In genomic region chr10:4974246-4974645, GRCm38 (mm10) we compare ENCODE assay signal across 27 mouse cellular contexts.
"Had no signal": no experiment of that assay in that cellular context is flagged by ENCODE, and none has a peak within 500 bp of the region (broad histone marks: within the 10 kb centered on the region; RNA-seq: fewer than 3 reads in every experiment).

No protein-coding gene starts in this region.

- H3K4me3 ChIP-seq: gastrocnemius, adult 2 months; heart, embryonic 10.5 days; heart, embryonic 12.5 days; hindbrain, embryonic 10.5 days; hindbrain, embryonic 12.5 days; intestine, embryonic 15.5 days; layer of hippocampus, adult 2 months; left cerebral cortex, adult 2 months; limb, embryonic 10.5 days; limb, embryonic 12.5 days; liver, embryonic 12.5 days had no signal

- H3K27ac ChIP-seq: gastrocnemius, adult 2 months; heart, embryonic 10.5 days; hindbrain, embryonic 10.5 days; hindbrain, embryonic 12.5 days; hindbrain, embryonic 14.5 days; intestine, embryonic 15.5 days; layer of hippocampus, adult 2 months; left cerebral cortex, adult 2 months; limb, embryonic 10.5 days; limb, embryonic 12.5 days; liver, embryonic 12.5 days; liver, embryonic 14.5 days had no signal

- H3K4me1 ChIP-seq: heart, embryonic 10.5 days; heart, embryonic 12.5 days; hindbrain, embryonic 10.5 days; hindbrain, embryonic 12.5 days; intestine, embryonic 15.5 days; limb, embryonic 10.5 days; liver, embryonic 12.5 days had no signal

- H3K4me2 ChIP-seq: heart, embryonic 12.5 days; hindbrain, embryonic 12.5 days; hindbrain, embryonic 14.5 days; intestine, embryonic 15.5 days; limb, embryonic 12.5 days; liver, embryonic 12.5 days had no signal

- H3K9me3 ChIP-seq: heart, embryonic 10.5 days; heart, embryonic 12.5 days; hindbrain, embryonic 10.5 days; hindbrain, embryonic 12.5 days; intestine, embryonic 15.5 days; limb, embryonic 10.5 days; limb, embryonic 12.5 days; liver, embryonic 12.5 days had no signal

- ATAC-seq: hindbrain, embryonic 16.5 days; inflammation-experienced regulatory T-cells, adult 6 months; intestine, embryonic 15.5 days; intestine, postnatal 0 days; liver, embryonic 12.5 days had no signal

- H3K36me3 ChIP-seq: heart, embryonic 10.5 days; heart, embryonic 12.5 days; hindbrain, embryonic 10.5 days; hindbrain, embryonic 12.5 days; intestine, embryonic 15.5 days; limb, embryonic 10.5 days; limb, embryonic 12.5 days; liver, embryonic 12.5 days had no signal

- H3K9ac ChIP-seq: heart, embryonic 12.5 days; hindbrain, embryonic 12.5 days; hindbrain, embryonic 14.5 days; intestine, embryonic 15.5 days; limb, embryonic 12.5 days; liver, embryonic 12.5 days; liver, embryonic 14.5 days had no signal

- H3K27me3 ChIP-seq: heart, embryonic 12.5 days; hindbrain, embryonic 12.5 days; intestine, embryonic 15.5 days; limb, embryonic 12.5 days; liver, embryonic 12.5 days had no signal

- DNase-seq: gastrocnemius, adult 2 months; gastrocnemius, postnatal 10 days; gastrocnemius, postnatal 25 days; heart, adult 18-20 months; heart, postnatal 10 days; heart, postnatal 4 days; kidney, adult 18-20 months; kidney, adult 8-10 months; kidney, postnatal 10 days; kidney, postnatal 25 days; kidney, postnatal 4 days; liver had no signal
